Mouse (Mus musculus) hindbrain, embryonic 13.5 days (tissue): Measurements from ENCODE around the gene Mypn. TPM values are rescaled to one million over a fixed set of nuclear protein-coding genes. Genes with fewer than 3 reads are reported as not detected.

Source experiments
- ATAC-seq: fragments of 200-750 bp; cut with Nextera tagmentation; 2 replicates; pipeline ENCODE4 v1.8.0; 2017; ENCODE audit warnings: moderate TSS enrichment; ENCODE audit not compliant: low FRiP score
- H3K27ac ChIP-seq: fragments of 300-500 bp; sonication (generic); 2 replicates; pipeline ENCODE4 v1.5.1; 2015; ENCODE audit warnings: inconsistent platforms, mild to moderate bottlenecking, moderate library complexity
- H3K27me3 ChIP-seq: fragments of 300-500 bp; sonication (generic); 2 replicates; pipeline ENCODE4 v1.6.1; 2015; ENCODE audit warnings: mild to moderate bottlenecking, inconsistent platforms
- H3K36me3 ChIP-seq: fragments of 300-500 bp; sonication (generic); 2 replicates; pipeline ENCODE4 v1.6.1; 2015; ENCODE audit warnings: mild to moderate bottlenecking, inconsistent platforms
- H3K4me1 ChIP-seq: fragments of 300-500 bp; sonication (generic); replicated peaks from 2 replicates; pipeline ENCODE4 v1.6.1; 2015; ENCODE audit warnings: inconsistent platforms
- H3K4me2 ChIP-seq: fragments of 300-500 bp; sonication (generic); 2 replicates; pipeline ENCODE4 v1.6.1; 2015; ENCODE audit warnings: inconsistent platforms, mild to moderate bottlenecking, moderate library complexity
- H3K4me3 ChIP-seq: fragments of 300-500 bp; sonication (generic); 2 replicates; pipeline ENCODE4 v1.5.1; 2015; ENCODE audit warnings: mild to moderate bottlenecking, inconsistent platforms
- H3K9ac ChIP-seq: fragments of 300-500 bp; sonication (generic); 2 replicates; pipeline ENCODE4 v1.6.1; 2015; ENCODE audit warnings: mild to moderate bottlenecking, inconsistent platforms
- H3K9me3 ChIP-seq: fragments of 300-500 bp; sonication (generic); 2 replicates; pipeline ENCODE4 v1.6.1; 2016; ENCODE audit warnings: inconsistent platforms
- WGBS: fragments of 180-500 bp; shearing (Covaris S2); methylation state at CpG from one replicate; pipeline ENCODE4 v1.1.7; 2015; 5-methylcytosine and 5-hydroxymethylcytosine counted together
- polyA plus RNA-seq: library from polyadenylated mRNA; unstranded; fragments of >200 nt; fragmentation: Nextera tagmentation; extraction: Ambion mirVana; gene quantifications from 2 replicates; pipeline ENCODE4 v1.2.1, GENCODE M21; 2015

Mypn gene
- polyA plus RNA-seq = 0.17 and 0.57 TPM in 2 replicates

DNA sequence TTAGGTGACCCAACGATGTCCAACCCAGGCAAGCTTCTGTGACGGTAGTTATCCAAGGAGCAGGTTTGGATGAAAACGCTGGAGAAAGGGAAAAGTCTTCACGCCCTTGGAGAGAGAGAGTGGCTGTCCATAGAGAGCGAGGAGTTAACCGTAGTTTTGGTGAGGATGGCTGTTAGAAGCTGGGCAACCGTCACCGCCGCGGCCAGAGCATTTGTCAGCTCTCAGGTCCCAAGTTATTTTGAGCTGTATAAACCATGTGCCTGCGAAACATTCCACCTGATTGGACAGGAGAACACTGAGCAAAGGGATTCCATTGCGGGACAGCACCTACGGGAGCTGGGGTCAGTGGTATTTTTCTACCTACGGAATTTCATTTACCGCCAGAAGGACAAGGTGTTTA lies at the start of gene Mypn:
TSS of gene Mypn (minus strand) at position 225 of the 400 bp plus-strand sequence.
- Histone ChIP-seq H3K9me3 (no peaks in the 10 kb centered on the region), H3K27ac (no peak within 1 kb of the TSS), H3K4me1 (no peaks in the 10 kb centered on the region), H3K4me2 (no peak within 1 kb of the TSS), H3K27me3 (no peaks in the 10 kb centered on the region), H3K9ac (no peak within 1 kb of the TSS), H3K4me3 (no peak within 1 kb of the TSS), H3K36me3 (no peaks in the 10 kb centered on the region)
- WGBS = 92% methylated on average over 15 of the region's 15 CpGs
- no peak for ATAC-seq

DNA sequence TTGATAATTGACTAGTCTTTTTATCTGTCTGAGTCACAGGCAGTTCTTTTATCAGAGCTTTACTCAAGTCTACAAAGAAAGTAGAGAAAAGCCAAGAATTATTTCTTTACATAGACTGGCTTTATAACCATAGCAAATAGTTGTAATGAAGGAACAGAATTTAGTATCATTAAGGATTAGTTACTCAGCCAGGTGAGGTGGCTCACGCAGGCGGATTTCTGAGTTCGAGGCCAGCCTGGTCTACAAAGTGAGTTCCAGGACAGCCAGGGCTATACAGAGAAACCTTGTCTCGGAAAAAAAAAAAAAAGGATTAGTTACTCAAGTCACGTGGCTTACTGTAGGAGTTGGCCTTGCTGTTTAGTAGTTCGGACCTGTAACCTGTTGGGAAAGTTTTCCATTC lies 44.7 kb upstream of the Mypn start:
- no peak for ATAC-seq
- no peak overlapping the region for H3K9ac ChIP-seq
- 98% methylated on average over 6 of the region's 6 CpGs for WGBS

DNA sequence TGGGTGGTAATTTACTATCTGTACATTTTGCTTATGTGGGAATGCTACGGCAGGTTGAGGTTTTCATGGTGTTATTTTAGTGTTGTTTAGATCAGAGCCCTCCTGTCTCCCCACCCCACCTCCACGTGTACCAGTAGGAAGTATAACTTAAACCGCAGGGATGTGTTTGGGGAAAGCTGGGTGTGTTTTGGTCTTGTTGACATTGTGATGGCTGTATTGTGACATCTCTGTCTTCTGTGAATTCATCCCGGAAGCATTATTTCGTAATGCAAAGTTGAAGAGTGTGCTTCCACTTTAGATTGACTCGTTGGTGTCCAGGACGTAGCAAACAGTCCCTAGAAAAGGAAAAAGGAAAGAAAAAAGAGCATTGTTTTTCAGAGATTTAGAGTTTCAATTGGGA lies 43.7 kb upstream of the Mypn start:
- Histone ChIP-seq H3K9me3 (no peaks in the 10 kb centered on the region), H3K27me3 (no peaks in the 10 kb centered on the region), H3K4me1 (peaks cover 23% of the 10 kb centered on the region), H3K4me3 (no peak overlapping the region), H3K9ac (no peak overlapping the region), H3K4me2 (no peak overlapping the region), H3K36me3 (peaks cover 10% of the 10 kb centered on the region), H3K27ac (no peak overlapping the region)
- 89% methylated on average over 7 of the region's 7 CpGs for WGBS
- ATAC-seq = no peak

More for the DNA sequence above, 44.7 kb upstream of the Mypn start:
- Histone ChIP-seq H3K4me2 (no peak overlapping the region), H3K27me3 (no peaks in the 10 kb centered on the region), H3K4me3 (no peak overlapping the region), H3K4me1 (peaks cover 17% of the 10 kb centered on the region), H3K9me3 (no peaks in the 10 kb centered on the region), H3K36me3 (peaks cover 16% of the 10 kb centered on the region), H3K27ac (no peak overlapping the region)

DNA sequence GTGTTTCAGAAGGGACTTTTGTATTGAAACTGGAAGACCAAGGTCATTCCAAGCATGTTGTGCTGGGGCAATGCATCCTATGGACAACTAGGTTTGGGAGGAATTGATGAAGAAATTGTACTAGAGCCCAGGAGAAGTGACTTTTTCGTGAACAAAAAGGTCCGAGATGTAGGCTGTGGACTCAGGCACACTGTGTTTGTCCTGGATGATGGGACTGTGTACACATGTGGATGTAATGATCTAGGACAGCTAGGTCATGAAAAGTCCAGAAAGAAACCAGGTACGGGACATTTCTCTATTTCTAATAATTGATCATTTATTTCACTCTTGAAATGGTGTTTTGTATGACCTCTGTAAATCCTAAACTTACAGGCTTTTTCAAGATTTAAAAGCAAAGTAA lies 42.1 kb upstream of the Mypn start:
- no peak overlapping the region for H3K4me3 ChIP-seq
- H3K27me3 ChIP-seq = no peaks in the 10 kb centered on the region
- no peak overlapping the region for H3K4me2 ChIP-seq
- H3K9me3 ChIP-seq = no peaks in the 10 kb centered on the region
- no peak overlapping the region for H3K9ac ChIP-seq
- peaks cover 10% of the 10 kb centered on the region for H3K36me3 ChIP-seq
- H3K4me1 ChIP-seq = peaks cover 31% of the 10 kb centered on the region
- H3K27ac ChIP-seq = no peak overlapping the region
- 99% methylated on average over 3 of the region's 3 CpGs for WGBS
- ATAC-seq = no peak

DNA sequence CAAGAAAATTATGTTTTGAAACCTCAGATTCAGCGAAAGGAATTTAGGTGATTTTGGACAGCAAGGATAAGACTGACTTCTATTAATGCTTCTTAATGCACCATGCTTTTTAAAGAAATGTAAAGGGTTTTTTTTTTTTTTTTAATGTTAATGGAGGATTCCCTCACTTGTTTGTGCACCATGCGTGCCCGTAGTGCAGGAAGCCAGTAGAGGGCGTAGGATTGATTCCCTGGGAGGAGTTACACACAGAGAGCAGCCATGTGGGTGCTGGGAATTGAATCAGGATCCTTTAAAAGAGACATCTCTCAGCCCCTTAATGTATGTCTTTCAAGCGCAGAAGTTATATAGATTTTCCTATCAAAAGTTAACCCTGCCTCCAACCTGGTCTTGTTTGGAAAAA lies 41.0 kb upstream of the Mypn start:
- WGBS = 17% methylated on average over 5 of the region's 5 CpGs
- Histone ChIP-seq H3K9me3 (no peaks in the 10 kb centered on the region), H3K27me3 (no peaks in the 10 kb centered on the region), H3K9ac (peak overlapping the region; percentile 93; the same call in 1 of the 2 replicates), H3K4me3 (peak overlapping the region; percentile 98), H3K36me3 (peaks cover under 1% of the 10 kb centered on the region; the same call in 1 of the 2 replicates), H3K4me2 (peak overlapping the region; percentile 80), H3K27ac (0 out of 2 replicates have a peak overlapping the region, but pooled peaks have one; percentile 95), H3K4me1 (peaks cover 31% of the 10 kb centered on the region)
- ATAC-seq = no peak

DNA sequence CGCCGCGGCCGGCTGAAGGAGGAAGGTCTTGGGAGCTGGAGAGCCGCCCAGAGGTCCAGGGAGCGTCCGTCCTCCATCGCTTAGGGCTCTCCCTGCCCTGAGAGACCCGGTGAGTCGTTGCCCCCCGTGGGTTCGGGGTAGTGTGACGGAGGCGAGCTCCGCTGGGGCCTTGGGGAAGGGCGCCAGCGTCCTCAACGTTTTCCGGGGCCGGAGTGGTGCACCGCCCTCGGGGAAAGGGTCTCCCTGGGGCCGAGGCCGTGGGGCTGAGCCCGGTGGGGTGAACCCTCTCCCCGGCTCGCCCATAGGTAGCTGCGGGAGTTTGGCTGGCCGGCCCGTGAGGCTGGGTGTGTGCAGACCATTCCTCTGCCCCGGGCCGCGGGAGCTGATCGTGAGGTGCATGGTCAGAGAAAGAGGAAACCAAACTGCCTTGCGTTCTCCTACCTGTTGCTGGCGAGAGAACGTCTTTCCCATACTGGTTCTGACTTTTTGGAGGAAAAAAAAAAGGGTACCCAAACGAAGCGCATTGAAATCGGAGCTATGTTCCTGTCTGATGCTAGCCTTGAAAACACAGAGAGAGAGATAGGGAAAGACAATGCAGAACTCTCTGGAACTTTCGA lies 40.4 kb upstream of the Mypn start:
- no peaks in the 10 kb centered on the region for H3K36me3 ChIP-seq
- H3K9ac ChIP-seq = peak overlapping the region; percentile 93
- no peaks in the 10 kb centered on the region for H3K9me3 ChIP-seq
- peak overlapping the region; percentile 95 for H3K27ac ChIP-seq
- peak; percentile 87 for ATAC-seq
- under 1% methylated on average over 41 of the region's 41 CpGs for WGBS
- H3K4me1 ChIP-seq = peaks cover 31% of the 10 kb centered on the region
- peak overlapping the region; percentile 80 for H3K4me2 ChIP-seq
- no peaks in the 10 kb centered on the region for H3K27me3 ChIP-seq
- H3K4me3 ChIP-seq = peak overlapping the region; percentile 98

DNA sequence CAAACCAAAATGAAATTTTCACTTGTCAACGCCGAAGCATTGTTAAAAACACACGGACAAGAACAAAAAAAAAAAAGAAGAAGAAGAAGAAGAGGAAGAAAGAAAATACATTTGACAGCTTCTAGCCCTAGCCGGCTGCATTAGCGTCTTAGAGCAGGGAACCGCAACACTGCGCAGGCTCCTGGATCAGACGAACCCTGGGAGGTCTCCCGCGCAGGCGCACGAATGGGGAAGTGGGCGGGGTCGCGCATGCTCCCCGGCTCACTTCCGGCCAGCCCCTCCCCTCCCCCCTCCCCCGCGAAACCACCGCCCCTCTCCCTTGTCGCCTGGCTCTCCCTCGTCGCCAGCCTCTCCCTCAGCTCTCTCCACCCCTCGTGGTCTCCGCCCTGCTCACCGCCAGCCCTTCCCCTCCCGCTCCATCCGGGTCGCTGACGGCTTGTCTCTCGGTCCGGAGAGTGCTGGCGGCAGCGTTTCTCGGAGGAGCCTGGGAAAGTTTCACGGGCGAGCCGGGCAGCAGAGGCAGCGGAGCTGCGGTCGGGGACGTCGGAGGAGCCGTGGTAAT lies 39.8 kb upstream of the Mypn start, which contains the start of gene Herc4:
TSS of gene Herc4 (plus strand) at position 318 of the 562 bp plus-strand sequence.
- peak within 1 kb of the TSS; percentile 98 for H3K4me3 ChIP-seq
- peak within 1 kb of the TSS; percentile 93 for H3K9ac ChIP-seq
- H3K27ac ChIP-seq = peak within 1 kb of the TSS; percentile 95
- WGBS = under 1% methylated on average over 42 of the region's 44 CpGs
- no peaks in the 10 kb centered on the region for H3K36me3 ChIP-seq
- H3K4me2 ChIP-seq = peak within 1 kb of the TSS; percentile 80
- H3K9me3 ChIP-seq = no peaks in the 10 kb centered on the region
- H3K4me1 ChIP-seq = peaks cover 31% of the 10 kb centered on the region
- ATAC-seq = peak; percentile 99
- no peaks in the 10 kb centered on the region for H3K27me3 ChIP-seq

DNA sequence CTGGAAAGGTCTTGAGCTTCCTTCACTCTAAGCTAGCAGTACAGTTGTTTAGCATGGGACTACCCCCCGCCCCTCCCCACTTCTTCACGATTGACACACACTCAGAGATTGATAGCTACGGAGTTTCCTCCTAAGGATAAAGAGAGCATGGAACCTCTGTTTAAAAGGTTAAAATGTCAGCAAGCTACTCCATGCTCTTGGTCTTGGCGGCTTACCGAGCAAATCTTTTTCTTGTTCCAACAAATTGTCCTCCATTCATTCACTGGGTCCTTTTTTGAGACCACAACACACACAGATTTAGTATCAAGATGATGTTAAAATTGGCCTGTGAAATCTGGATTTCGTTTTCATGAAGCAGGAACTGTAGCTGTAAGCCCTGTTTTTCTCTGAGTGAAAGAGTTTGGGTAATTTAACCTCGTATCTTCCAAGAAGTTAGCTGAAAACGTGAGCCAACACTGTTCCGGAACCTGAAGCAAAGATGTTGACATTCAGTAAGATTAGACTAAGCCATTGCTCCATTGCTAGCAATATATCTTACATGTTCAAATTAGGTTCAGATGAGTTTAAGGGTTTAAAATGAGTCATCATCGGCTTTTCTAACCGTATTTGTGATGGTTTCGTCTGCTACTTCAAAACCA lies 39.2 kb upstream of the Mypn start:
- peaks cover 31% of the 10 kb centered on the region for H3K4me1 ChIP-seq
- no peaks in the 10 kb centered on the region for H3K36me3 ChIP-seq
- ATAC-seq = no peak
- peak overlapping the region; percentile 98 for H3K4me3 ChIP-seq
- H3K27me3 ChIP-seq = no peaks in the 10 kb centered on the region
- peak overlapping the region; percentile 58 for H3K27ac ChIP-seq
- peak overlapping the region; percentile 75 for H3K4me2 ChIP-seq
- 28% methylated on average over 12 of the region's 12 CpGs for WGBS
- no peaks in the 10 kb centered on the region for H3K9me3 ChIP-seq
- H3K9ac ChIP-seq = peak overlapping the region; percentile 75

DNA sequence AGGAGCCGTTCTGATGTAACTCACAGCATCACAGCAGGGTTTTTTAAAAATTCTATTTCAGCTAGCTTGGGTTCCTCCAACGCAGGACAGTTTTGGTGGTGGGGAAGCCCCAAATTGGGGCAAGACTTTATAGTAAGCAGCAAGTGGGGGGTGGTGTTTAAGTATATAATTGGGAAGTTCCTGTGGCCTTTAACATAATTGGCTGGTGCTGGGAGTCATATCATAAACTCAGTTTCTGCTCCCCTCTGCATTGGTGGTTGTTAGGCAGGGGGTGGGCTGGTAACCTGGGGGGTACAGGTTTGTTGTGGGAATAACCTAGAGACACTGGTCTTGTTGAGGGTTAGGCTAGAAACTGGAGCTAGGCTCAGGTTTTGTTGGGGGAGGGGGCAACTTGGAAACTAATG lies 37.1 kb upstream of the Mypn start:
- no peak for ATAC-seq
- Histone ChIP-seq H3K36me3 (no peaks in the 10 kb centered on the region), H3K27ac (no peak overlapping the region), H3K27me3 (no peaks in the 10 kb centered on the region), H3K4me3 (no peak overlapping the region), H3K9me3 (no peaks in the 10 kb centered on the region), H3K4me1 (peaks cover 28% of the 10 kb centered on the region), H3K4me2 (no peak overlapping the region), H3K9ac (no peak overlapping the region)
- WGBS = 72% methylated on average over 2 of the region's 2 CpGs

DNA sequence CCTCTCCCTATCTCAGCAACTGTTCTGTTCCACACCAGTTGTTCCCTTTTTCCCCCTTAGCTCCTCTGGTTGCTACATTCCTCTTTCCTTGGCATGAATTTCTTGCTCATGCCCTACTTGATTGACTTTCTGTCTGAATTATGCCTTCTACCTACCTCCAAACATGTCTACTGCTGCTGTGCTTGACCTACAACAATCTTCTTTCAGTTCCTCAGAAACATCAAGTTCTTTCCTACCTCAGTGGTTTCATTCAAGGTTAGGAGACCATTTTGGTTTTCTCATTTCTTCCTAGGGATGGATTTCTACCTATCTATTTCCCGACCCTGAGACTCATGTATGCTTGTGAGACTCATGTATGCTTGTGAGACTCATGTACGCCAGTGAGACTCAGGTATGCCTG lies 36.1 kb upstream of the Mypn start:
- no peaks in the 10 kb centered on the region for H3K9me3 ChIP-seq
- no peaks in the 10 kb centered on the region for H3K36me3 ChIP-seq
- no peak for ATAC-seq
- H3K9ac ChIP-seq = no peak overlapping the region
- H3K27ac ChIP-seq = no peak overlapping the region
- no peak overlapping the region for H3K4me3 ChIP-seq
- H3K4me1 ChIP-seq = peaks cover 20% of the 10 kb centered on the region
- no peaks in the 10 kb centered on the region for H3K27me3 ChIP-seq
- H3K4me2 ChIP-seq = no peak overlapping the region
- 86% methylated on average over 2 of the region's 2 CpGs for WGBS

DNA sequence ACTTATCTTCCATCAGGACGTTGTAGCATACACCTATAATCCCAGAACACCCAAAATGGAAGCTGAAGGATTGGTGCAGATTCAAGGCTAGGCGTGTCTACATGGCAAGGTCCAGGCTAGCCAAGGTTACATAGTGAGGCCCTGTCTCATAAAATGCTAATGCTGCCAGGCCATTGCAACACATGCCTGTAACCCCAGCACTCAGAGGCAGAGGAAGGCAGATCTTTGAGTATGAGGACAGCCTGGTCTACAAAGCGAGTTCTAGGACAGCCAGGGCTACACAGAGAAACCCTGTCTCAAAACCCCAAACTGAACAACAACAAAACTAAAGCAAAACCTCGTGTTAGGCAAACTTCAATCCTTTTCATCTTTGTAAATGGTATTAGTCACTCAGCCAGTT lies 34.3 kb upstream of the Mypn start:
- WGBS = 79% methylated on average over 4 of the region's 4 CpGs
- no peak overlapping the region for H3K4me3 ChIP-seq
- H3K36me3 ChIP-seq = no peaks in the 10 kb centered on the region
- no peaks in the 10 kb centered on the region for H3K27me3 ChIP-seq
- no peak for ATAC-seq
- H3K4me2 ChIP-seq = no peak overlapping the region
- H3K9ac ChIP-seq = no peak overlapping the region
- H3K4me1 ChIP-seq = peaks cover 14% of the 10 kb centered on the region
- no peaks in the 10 kb centered on the region for H3K9me3 ChIP-seq
- no peak overlapping the region for H3K27ac ChIP-seq

DNA sequence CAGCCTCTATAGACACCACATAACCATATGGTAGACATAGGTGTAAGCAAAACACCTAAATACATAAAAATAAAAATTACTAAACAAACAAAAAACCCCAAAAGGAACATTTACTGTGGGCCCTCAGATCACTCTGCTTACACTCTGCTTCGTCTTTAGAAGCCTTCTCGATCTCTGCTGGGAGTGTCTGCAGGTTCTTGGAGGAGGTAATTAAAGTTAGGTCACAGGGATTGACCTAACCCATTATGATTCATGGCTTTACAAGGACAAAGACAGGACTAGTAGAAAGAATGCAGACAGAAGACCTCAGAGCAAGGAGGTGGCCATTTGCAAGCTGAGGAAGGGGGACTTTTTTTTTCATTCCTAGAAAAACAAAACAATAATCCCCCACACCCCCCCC lies 33.5 kb upstream of the Mypn start:
- 78% methylated on average over 2 of the region's 2 CpGs for WGBS
- Histone ChIP-seq H3K4me2 (no peak overlapping the region), H3K27ac (no peak overlapping the region), H3K27me3 (no peaks in the 10 kb centered on the region), H3K9me3 (no peaks in the 10 kb centered on the region), H3K36me3 (no peaks in the 10 kb centered on the region), H3K4me3 (no peak overlapping the region), H3K4me1 (peaks cover 6% of the 10 kb centered on the region; the same call in 1 of the 2 replicates), H3K9ac (no peak overlapping the region)
- ATAC-seq = no peak
